Mouse (Mus musculus): ENCODE data around the gene Psenen.

DNA sequence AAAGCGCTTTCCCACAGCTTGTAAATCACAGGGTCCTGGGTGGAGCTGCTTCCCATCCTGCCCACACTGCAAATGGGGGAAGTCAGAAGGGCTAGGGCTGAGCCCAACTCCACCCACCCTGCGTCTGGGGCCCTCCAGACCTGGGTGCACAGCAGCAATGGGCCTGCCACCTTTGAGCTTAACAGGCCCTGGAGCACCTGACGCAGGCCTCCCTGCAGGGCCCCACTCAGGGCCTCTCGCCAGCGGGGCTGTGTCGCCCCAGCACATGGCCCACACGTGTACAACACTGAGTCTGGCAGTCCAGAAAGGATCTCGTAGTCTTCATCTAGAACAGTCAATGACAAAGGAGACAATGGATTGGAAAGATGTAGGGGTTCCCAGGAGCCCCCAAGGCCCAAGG lies 16.5 kb upstream of the Psenen start:
- TF ChIP-seq CTCF (IDR thresholded peaks at IDR 0.05; ENCODE audit: low read depth), result no peak
- no peak for TF ChIP-seq EP300 (optimal IDR thresholded peaks at IDR 0.05)

Data from stomach, postnatal 0 days (tissue).